Mouse (Mus musculus) kidney, adult 11 months (tissue): ENCODE measurements around the gene Cdc37l1.
"Not testable (repeated sequence)": the region's sequence is repeated elsewhere in the genome, so short reads cannot be mapped to it uniquely, and the experiment has no call there.

ENCODE experiments used
- DNase-seq: peaks from one replicate; pipeline ENCODE4 v3.0.0; 2022

The Cdc37l1 gene

GRCm38 (mm10) chr19:28990194-28990589, at the start of gene Cdc37l1:
Gene Cdc37l1, plus strand, starts transcription at chr19:28990352.
- DNase-seq = peak; percentile 98

GRCm38 (mm10) chr19:28941271-28941670, 48.9 kb upstream of the Cdc37l1 start:
- no peak for DNase-seq

- no peak for DNase-seq
Observed at GRCm38 (mm10) chr19:28946782-28947181, 43.4 kb upstream of the Cdc37l1 start.

- DNase-seq = no peak
Observed at GRCm38 (mm10) chr19:28947311-28947710, 42.8 kb upstream of the Cdc37l1 start.

- no peak for DNase-seq
Observed at GRCm38 (mm10) chr19:28951251-28951650, 38.9 kb upstream of the Cdc37l1 start.

- no peak for DNase-seq
Observed at GRCm38 (mm10) chr19:28963113-28963512, 27.0 kb upstream of the Cdc37l1 start.

GRCm38 (mm10) chr19:28963513-28963841, 26.7 kb upstream of the Cdc37l1 start:
- DNase-seq = no peak

GRCm38 (mm10) chr19:28963842-28964551, 26.2 kb upstream of the Cdc37l1 start, which contains the start of gene Plpp6:
Gene Plpp6, plus strand, starts transcription at chr19:28963953.
- DNase-seq = peak; percentile 85

- no peak for DNase-seq
Observed at GRCm38 (mm10) chr19:28964552-28964903, 25.6 kb upstream of the Cdc37l1 start.

- no peak for DNase-seq
Observed at GRCm38 (mm10) chr19:28967652-28968051, 22.5 kb upstream of the Cdc37l1 start, which contains the start of gene 4430402I18Rik. Gene 4430402I18Rik, minus strand, starts transcription at chr19:28967800.

GRCm38 (mm10) chr19:28968178-28968577, 22.0 kb upstream of the Cdc37l1 start:
- no peak for DNase-seq

- DNase-seq = no peak
Observed at GRCm38 (mm10) chr19:28969231-28969630, 20.9 kb upstream of the Cdc37l1 start.

- DNase-seq = no peak
Observed at GRCm38 (mm10) chr19:28970251-28970650, 19.9 kb upstream of the Cdc37l1 start.

GRCm38 (mm10) chr19:28974862-28975611, 15.1 kb upstream of the Cdc37l1 start:
- peak; percentile 80 for DNase-seq

GRCm38 (mm10) chr19:28982617-28983016, 7.5 kb upstream of the Cdc37l1 start:
- DNase-seq = no peak

GRCm38 (mm10) chr19:28989515-28989914, 637 bp upstream of the Cdc37l1 start:
- DNase-seq = no peak

- no peak for DNase-seq
Observed at GRCm38 (mm10) chr19:28990590-28991221, 554 bp downstream of the Cdc37l1 start.

- DNase-seq = no peak
Observed at GRCm38 (mm10) chr19:28991391-28991790, 1.2 kb downstream of the Cdc37l1 start.

GRCm38 (mm10) chr19:28994870-28995269, 4.7 kb downstream of the Cdc37l1 start:
- no peak for DNase-seq

- no peak for DNase-seq
Observed at GRCm38 (mm10) chr19:28995366-28995765, 5.2 kb downstream of the Cdc37l1 start.

GRCm38 (mm10) chr19:28997976-28998630, 8.0 kb downstream of the Cdc37l1 start:
- DNase-seq = no peak

GRCm38 (mm10) chr19:29000321-29000720, 10.2 kb downstream of the Cdc37l1 start:
- DNase-seq = not testable (repeated sequence)

- no peak for DNase-seq
Observed at GRCm38 (mm10) chr19:29008069-29008706, 18.0 kb downstream of the Cdc37l1 start.
